10 mouse cellular contexts compared by ENCODE assay signal in genomic region chr17:87427511-87427910, GRCm38 (mm10). TPM values are rescaled to one million over a fixed set of nuclear protein-coding genes. Genes with fewer than 3 reads are reported as not detected.
DNase-seq lines count a peak whose midpoint lies in the region; ATAC-seq and TF ChIP-seq lines count a peak whose summit lies in the region.
"Had no signal": no experiment of that assay in that cellular context is flagged by ENCODE, and none has a peak within 500 bp of the region (broad histone marks: within the 10 kb centered on the region; RNA-seq: fewer than 3 reads in every experiment).

Gene Stpg4, minus strand, starts transcription at chr17:87427741.

- H3K9me3 ChIP-seq in heart, embryonic 10.5 days: no peaks in the 10 kb centered on the region
- H3K9me3 ChIP-seq in lung, postnatal 0 days (ENCODE audit: low read length): no peaks in the 10 kb centered on the region
- no peaks in the 10 kb centered on the region for H3K9me3 ChIP-seq in hindbrain, embryonic 16.5 days (ENCODE audit: control insufficient read depth, low read length)
- H3K9me3 ChIP-seq in stomach, embryonic 15.5 days: no peaks in the 10 kb centered on the region
- 0 out of 2 replicates have a peak, but pooled peaks cover 3% of the 10 kb centered on the region for H3K9me3 ChIP-seq in liver, embryonic 12.5 days (replicated peaks)

- peak within 1 kb of the TSS; percentile 74 for H3K27ac ChIP-seq in heart, embryonic 10.5 days
- no peak within 1 kb of the TSS for H3K27ac ChIP-seq in lung, postnatal 0 days (ENCODE audit: low read length)
- no peak within 1 kb of the TSS for H3K27ac ChIP-seq in hindbrain, embryonic 16.5 days (ENCODE audit: low read depth, low read length)
- peak within 1 kb of the TSS; percentile 67 for H3K27ac ChIP-seq in stomach, embryonic 15.5 days
- no peak within 1 kb of the TSS for H3K27ac ChIP-seq in liver, embryonic 12.5 days
- H3K27ac ChIP-seq: layer of hippocampus, adult 2 months had no signal

- H3K36me3 ChIP-seq in heart, embryonic 10.5 days: peaks cover 39% of the 10 kb centered on the region
- peaks cover 4% of the 10 kb centered on the region; the same call in 1 of the 2 replicates for H3K36me3 ChIP-seq in lung, postnatal 0 days (ENCODE audit: insufficient read depth, low read length)
- peaks cover 20% of the 10 kb centered on the region for H3K36me3 ChIP-seq in hindbrain, embryonic 16.5 days (ENCODE audit: control insufficient read depth, insufficient read depth, low read length)
- H3K36me3 ChIP-seq in stomach, embryonic 15.5 days: peaks cover 11% of the 10 kb centered on the region
- peaks cover 42% of the 10 kb centered on the region for H3K36me3 ChIP-seq in liver, embryonic 12.5 days

- H3K4me1 ChIP-seq in heart, embryonic 10.5 days: peaks cover 4% of the 10 kb centered on the region
- no peaks in the 10 kb centered on the region for H3K4me1 ChIP-seq in lung, postnatal 0 days (ENCODE audit: insufficient read depth, low read depth, low read length)
- no peaks in the 10 kb centered on the region for H3K4me1 ChIP-seq in hindbrain, embryonic 16.5 days (ENCODE audit: control insufficient read depth, insufficient read depth, low read depth, low read length)
- H3K4me1 ChIP-seq in stomach, embryonic 15.5 days: no peaks in the 10 kb centered on the region
- H3K4me1 ChIP-seq in liver, embryonic 12.5 days: peaks cover 3% of the 10 kb centered on the region; the same call in 1 of the 2 replicates

- no peaks in the 10 kb centered on the region for H3K27me3 ChIP-seq in heart, embryonic 10.5 days (ENCODE audit: insufficient read depth, poor library complexity, severe bottlenecking)
- H3K27me3 ChIP-seq in lung, postnatal 0 days (replicated peaks; ENCODE audit: insufficient read depth, low read length): no peaks in the 10 kb centered on the region
- no peaks in the 10 kb centered on the region for H3K27me3 ChIP-seq in hindbrain, embryonic 16.5 days (replicated peaks; ENCODE audit: control insufficient read depth, insufficient read depth, low read length)
- H3K27me3 ChIP-seq in stomach, embryonic 15.5 days (replicated peaks): no peaks in the 10 kb centered on the region
- no peaks in the 10 kb centered on the region for H3K27me3 ChIP-seq in liver, embryonic 12.5 days (replicated peaks)

- ATAC-seq in lung, postnatal 0 days: peak; percentile 19; the same call in 1 of the 2 replicates
- peak; percentile 30 for ATAC-seq in hindbrain, embryonic 16.5 days
- ATAC-seq in stomach, embryonic 15.5 days (ENCODE audit: insufficient read depth, low FRiP score, low read depth): 0 out of 2 replicates have a peak, but pooled peaks have one; percentile 31
- ATAC-seq in liver, embryonic 12.5 days: no peak

- no peak within 1 kb of the TSS for H3K9ac ChIP-seq in lung, postnatal 0 days (replicated peaks; ENCODE audit: low read depth)
- no peak within 1 kb of the TSS for H3K9ac ChIP-seq in hindbrain, embryonic 16.5 days (ENCODE audit: low read depth, low read length)
- no peak within 1 kb of the TSS for H3K9ac ChIP-seq in stomach, embryonic 15.5 days
- no peak within 1 kb of the TSS for H3K9ac ChIP-seq in liver, embryonic 12.5 days

- no peak for DNase-seq in heart, embryonic 10.5 days (ENCODE audit: low spot score)
- no peak for DNase-seq in heart, adult 18-20 months
- DNase-seq in lung, postnatal 0 days (ENCODE audit: low spot score): no peak
- no peak for DNase-seq in lung, adult 18-20 months
- DNase-seq in spleen, postnatal 4 days (ENCODE audit: low spot score in 2 of 2): no peak

- no peak for TF ChIP-seq EP300 in lung, postnatal 0 days (IDR thresholded peaks at IDR 0.05)

- WGBS in heart, embryonic 10.5 days: 43% methylated on average over 24 of the region's 24 CpGs
- WGBS in lung, postnatal 0 days: 57% methylated on average over 24 of the region's 24 CpGs
- 51% methylated on average over 24 of the region's 24 CpGs for WGBS in hindbrain, embryonic 16.5 days
- WGBS in stomach, embryonic 15.5 days: 53% methylated on average over 24 of the region's 24 CpGs
- 64% methylated on average over 24 of the region's 24 CpGs for WGBS in liver, embryonic 12.5 days (ENCODE audit: insufficient replicate concordance)

- peak; percentile 16; the same call in 1 of the 2 replicates for TF ChIP-seq CTCF in lung, postnatal 0 days (IDR thresholded peaks at IDR 0.05)

- H3K4me3 ChIP-seq in heart, embryonic 10.5 days: 0 out of 2 replicates have a peak within 1 kb of the TSS, but pooled peaks have one; percentile 9
- H3K4me3 ChIP-seq in lung, postnatal 0 days (ENCODE audit: low read depth, low read length): no peak within 1 kb of the TSS
- no peak within 1 kb of the TSS for H3K4me3 ChIP-seq in hindbrain, embryonic 16.5 days (ENCODE audit: low read length)
- no peak within 1 kb of the TSS for H3K4me3 ChIP-seq in stomach, embryonic 15.5 days (replicated peaks)
- H3K4me3 ChIP-seq in liver, embryonic 12.5 days: no peak within 1 kb of the TSS
- H3K4me3 ChIP-seq: layer of hippocampus, adult 2 months had no signal

- H3K4me2 ChIP-seq in lung, postnatal 0 days (replicated peaks; ENCODE audit: low read depth, low read length): no peak within 1 kb of the TSS
- H3K4me2 ChIP-seq in hindbrain, embryonic 16.5 days (ENCODE audit: low read length): no peak within 1 kb of the TSS
- H3K4me2 ChIP-seq in stomach, embryonic 15.5 days: peak within 1 kb of the TSS; percentile 22
- no peak within 1 kb of the TSS for H3K4me2 ChIP-seq in liver, embryonic 12.5 days

RNA-seq across cellular contexts. Expression of gene Stpg4, which starts in this region (rescaled TPM):
- 0.52 TPM in 1 of 2 replicates, not detected in the other for polyA plus RNA-seq in heart, embryonic 10.5 days (2016; fragmentation: Nextera tagmentation; extraction: Ambion mirVana)
- not detected for total RNA-seq in heart, adult 18-20 months (2021)
- not detected in 2 replicates for polyA plus RNA-seq in lung, postnatal 0 days (2015; fragmentation: Nextera tagmentation; extraction: Ambion mirVana)
- 0.19 TPM in 1 of 2 replicates, not detected in the other for polyA plus RNA-seq in hindbrain, embryonic 16.5 days (2015; fragmentation: Nextera tagmentation; extraction: Ambion mirVana)
- not detected in 2 replicates for polyA plus RNA-seq in stomach, embryonic 15.5 days (2015; fragmentation: Nextera tagmentation; extraction: Ambion mirVana)
- polyA plus RNA-seq in liver, embryonic 12.5 days (2016; fragmentation: Nextera tagmentation; extraction: Ambion mirVana): not detected in 2 replicates
- total RNA-seq: layer of hippocampus, adult 2 months had no signal
- polyA plus RNA-seq: limb, embryonic 14.5 days had no signal

Comparison
In these comparisons a context has a peak if more than half of its experiments do, and no peak if none do; other contexts are left out.
1. Peak in ATAC-seq in lung, postnatal 0 days; RNA of the gene not detected or under 1 TPM.
2. Peak in ATAC-seq in hindbrain, embryonic 16.5 days; RNA of the gene not detected or under 1 TPM.
3. Peak in ATAC-seq, H3K27ac ChIP-seq and H3K4me2 ChIP-seq in stomach, embryonic 15.5 days; RNA of the gene not detected or under 1 TPM.